Mouse (Mus musculus) embryonic facial prominence, embryonic 11.5 days (tissue): ENCODE measurements around the gene Als2cr12. TPM values are rescaled to one million over a fixed set of nuclear protein-coding genes. Genes with fewer than 3 reads are reported as not detected.
"Not testable (repeated sequence)": the region's sequence is repeated elsewhere in the genome, so short reads cannot be mapped to it uniquely, and the experiment has no call there.

Source experiments
- ATAC-seq: fragments of 200-750 bp; cut with Nextera tagmentation; replicated peaks from 2 replicates; pipeline ENCODE4 v1.8.0; 2017; ENCODE audit warnings: low read depth; ENCODE audit not compliant: insufficient number of reproducible peaks, low FRiP score, low TSS enrichment
- DNase-seq: peaks from one replicate; pipeline ENCODE4 v3.0.0-alpha.2; 2015; ENCODE audit warnings: low spot score
- H3K27ac ChIP-seq: fragments of 300-500 bp; sonication (generic); replicated peaks from 2 replicates; pipeline ENCODE4 v1.5.1; 2014; ENCODE audit warnings: mild to moderate bottlenecking, low read depth, low read length, control low read depth
- H3K27me3 ChIP-seq: fragments of 300-500 bp; sonication (generic); 2 replicates; pipeline ENCODE4 v1.6.1; 2014; ENCODE audit warnings: mild to moderate bottlenecking, low read length, moderate library complexity, mixed read lengths; ENCODE audit not compliant: control insufficient read depth, insufficient read depth
- H3K36me3 ChIP-seq: fragments of 300-500 bp; sonication (generic); replicated peaks from 2 replicates; pipeline ENCODE4 v1.6.1; 2014; ENCODE audit warnings: low read depth, mild to moderate bottlenecking, low read length, moderate library complexity, mixed read lengths; ENCODE audit not compliant: control insufficient read depth, insufficient read depth
- H3K4me1 ChIP-seq: fragments of 300-500 bp; sonication (generic); 2 replicates; pipeline ENCODE4 v1.6.1; 2014; ENCODE audit warnings: low read length, mixed read lengths; ENCODE audit not compliant: control insufficient read depth, insufficient read depth
- H3K4me2 ChIP-seq: fragments of 300-500 bp; sonication (generic); 2 replicates; pipeline ENCODE4 v1.6.1; 2014; ENCODE audit warnings: low read depth, mild to moderate bottlenecking, control low read depth, low read length, moderate library complexity
- H3K4me3 ChIP-seq: fragments of 300-500 bp; sonication (generic); 2 replicates; pipeline ENCODE4 v1.5.1; 2014; ENCODE audit warnings: low read depth, low read length, control low read depth
- H3K9ac ChIP-seq: fragments of 300-500 bp; sonication (generic); replicated peaks from 2 replicates; pipeline ENCODE4 v1.6.1; 2014; ENCODE audit warnings: mild to moderate bottlenecking, control low read depth, low read length
- H3K9me3 ChIP-seq: fragments of 300-500 bp; sonication (generic); replicated peaks from 2 replicates; pipeline ENCODE4 v1.6.1; 2016; ENCODE audit warnings: mild to moderate bottlenecking, low read length, inconsistent platforms, mixed read lengths; ENCODE audit not compliant: control insufficient read depth
- WGBS: fragments of 180-500 bp; shearing (Covaris S2); extraction: QIAGEN DNeasy Blood & Tissue Kit; methylation state at CpG from one replicate; pipeline ENCODE4 v1.1.7; 2014; 5-methylcytosine and 5-hydroxymethylcytosine counted together
- polyA plus RNA-seq: library from polyadenylated mRNA; unstranded; fragments of >200 nt; fragmentation: Nextera tagmentation; extraction: Ambion mirVana; gene quantifications from 2 replicates; pipeline ENCODE4 v1.2.1, GENCODE M21; 2014

Als2cr12 gene
- polyA plus RNA-seq, 1 experiment from 2014 or later = not detected

- no peak overlapping the region for H3K9ac ChIP-seq
- no peak for DNase-seq
- H3K9me3 ChIP-seq = no peaks in the 10 kb centered on the region
- H3K27ac ChIP-seq = no peak overlapping the region
- H3K4me1 ChIP-seq = no peaks in the 10 kb centered on the region
- no peaks in the 10 kb centered on the region for H3K27me3 ChIP-seq
- no peak for ATAC-seq
- 49% methylated on average over 1 of the region's 1 CpGs for WGBS
- H3K36me3 ChIP-seq = no peaks in the 10 kb centered on the region
- H3K4me2 ChIP-seq = no peak overlapping the region
- no peak overlapping the region for H3K4me3 ChIP-seq
These were observed 85.2 kb downstream of the Als2cr12 start for GRCm38 (mm10) chr1:58610611-58611010.

- Histone ChIP-seq H3K9me3 (no peaks in the 10 kb centered on the region), H3K36me3 (no peaks in the 10 kb centered on the region), H3K27ac (no peak overlapping the region), H3K9ac (no peak overlapping the region), H3K27me3 (no peaks in the 10 kb centered on the region), H3K4me1 (no peaks in the 10 kb centered on the region), H3K4me2 (no peak overlapping the region), H3K4me3 (no peak overlapping the region)
- ATAC-seq = no peak
- no peak for DNase-seq
- 84% methylated on average over 1 of the region's 1 CpGs for WGBS
These were observed 85.6 kb downstream of the Als2cr12 start for GRCm38 (mm10) chr1:58610166-58610565.

- H3K36me3 ChIP-seq, ATAC-seq, H3K27ac ChIP-seq, H3K4me2 ChIP-seq, H3K9me3 ChIP-seq, H3K27me3 ChIP-seq, H3K4me3 ChIP-seq, DNase-seq, H3K4me1 ChIP-seq, H3K9ac ChIP-seq: not testable (repeated sequence)
- WGBS = 89% methylated on average over 5 of the region's 5 CpGs
These were observed 86.2 kb downstream of the Als2cr12 start for GRCm38 (mm10) chr1:58609591-58609990.

GRCm38 (mm10) chr1:58603738-58604137, 92.1 kb downstream of the Als2cr12 start:
- no peaks in the 10 kb centered on the region for H3K9me3 ChIP-seq
- H3K4me3 ChIP-seq = no peak overlapping the region
- ATAC-seq (no peak), DNase-seq (no peak)
- no peaks in the 10 kb centered on the region for H3K4me1 ChIP-seq
- H3K4me2 ChIP-seq = no peak overlapping the region
- no peak overlapping the region for H3K27ac ChIP-seq
- no peaks in the 10 kb centered on the region for H3K27me3 ChIP-seq
- no peak overlapping the region for H3K9ac ChIP-seq
- 80% methylated on average over 4 of the region's 4 CpGs for WGBS
- H3K36me3 ChIP-seq = no peaks in the 10 kb centered on the region

- no peak overlapping the region for H3K4me2 ChIP-seq
- no peaks in the 10 kb centered on the region for H3K36me3 ChIP-seq
- no peaks in the 10 kb centered on the region for H3K27me3 ChIP-seq
- no peaks in the 10 kb centered on the region for H3K4me1 ChIP-seq
- H3K9ac ChIP-seq = no peak overlapping the region
- no peak for ATAC-seq
- DNase-seq = no peak
- 79% methylated on average over 4 of the region's 4 CpGs for whole genome bisulfite sequencing
- no peak overlapping the region for H3K27ac ChIP-seq
- H3K4me3 ChIP-seq = no peak overlapping the region
- no peaks in the 10 kb centered on the region for H3K9me3 ChIP-seq
These were observed 93.1 kb downstream of the Als2cr12 start for GRCm38 (mm10) chr1:58602681-58603080.

Other genes starting within 250 kb of the Als2cr12 start
- gene Orc2, start 190.9 kb downstream of the Als2cr12 start, polyA plus RNA-seq = 57.9 and 65.2 TPM in 2 replicates
- gene Fam126b, start 109.7 kb downstream of the Als2cr12 start, polyA plus RNA-seq = 6.1 and 6.3 TPM in 2 replicates
- gene Ndufb3, start 109.6 kb downstream of the Als2cr12 start, polyA plus RNA-seq = 152 and 162 TPM in 2 replicates
- gene Cflar, start 15.5 kb upstream of the Als2cr12 start, polyA plus RNA-seq = 24.1 and 25.0 TPM in 2 replicates
- gene Casp8, start 99.4 kb upstream of the Als2cr12 start, polyA plus RNA-seq = 15.5 and 16.3 TPM in 2 replicates